Mouse (Mus musculus): ENCODE results near the gene Fgd4. TPM values are rescaled to one million over a fixed set of nuclear protein-coding genes. Genes with fewer than 3 reads are reported as not detected.
"Not testable (repeated sequence)": the region's sequence is repeated elsewhere in the genome, so short reads cannot be mapped to it uniquely, and the experiment has no call there.

Fgd4 gene
- polyA plus RNA-seq, 1 experiment = 15.5 TPM

- DNase-seq (ENCODE audit: low read depth) = peak; percentile 15
Observed at GRCm38 (mm10) chr16:16542956-16543441, 57.4 kb downstream of the Fgd4 start.

DNA sequence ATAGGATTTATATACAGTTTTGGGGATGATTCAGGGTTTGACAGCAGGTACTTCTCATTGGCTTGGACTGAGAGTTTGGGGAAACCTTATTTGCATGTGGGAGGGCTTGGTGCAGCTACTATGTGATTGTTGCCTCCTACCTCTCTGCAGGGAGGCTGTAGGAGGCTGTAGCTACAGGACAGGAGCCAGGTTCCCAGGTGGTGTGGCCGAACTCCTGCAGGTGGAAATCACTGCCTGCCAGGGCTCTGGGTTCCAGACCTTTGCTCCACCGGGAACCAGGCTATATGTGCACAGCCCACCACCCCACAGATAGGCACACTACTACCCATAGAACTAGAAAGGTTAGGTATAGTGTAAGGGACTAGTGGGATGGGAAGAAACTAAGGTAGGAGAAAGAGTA is 61.0 kb downstream of the Fgd4 start:
- DNase-seq (ENCODE audit: low read depth) = not testable (repeated sequence)

More at GRCm38 (mm10) chr16:16542956-16543441, 57.4 kb downstream of the Fgd4 start:
- TF ChIP-seq CTCF (IDR thresholded peaks at IDR 0.05; ENCODE audit: borderline replicate concordance, extremely low read depth, insufficient read depth, insufficient read length) (no peak), POLR2A (IDR thresholded peaks at IDR 0.05; ENCODE audit: borderline replicate concordance, extremely low read depth, insufficient read depth, insufficient read length, poor library complexity, severe bottlenecking) (no peak)

DNA sequence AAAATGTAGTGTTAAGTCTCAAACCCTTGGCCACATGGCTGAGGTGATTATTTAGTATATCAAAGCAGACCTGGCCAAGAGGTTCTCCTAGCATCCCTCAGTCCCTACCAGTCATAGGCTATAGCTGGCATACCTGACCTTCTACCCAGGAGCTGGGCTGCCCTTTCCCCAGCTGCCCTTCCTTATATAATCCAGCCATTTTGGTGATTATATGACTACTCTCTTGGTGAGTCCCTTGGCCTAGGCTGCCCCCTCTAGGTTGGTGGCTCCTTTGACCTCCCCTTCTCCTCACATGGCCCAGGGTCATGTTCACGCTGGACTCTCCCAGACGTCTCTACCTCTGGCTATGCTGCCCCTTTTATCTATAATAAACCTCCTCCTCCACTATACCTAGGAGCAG is 65.1 kb downstream of the Fgd4 start:
- no peak for DNase-seq (ENCODE audit: low read depth)
- no peak for TF ChIP-seq POLR2A (IDR thresholded peaks at IDR 0.05; ENCODE audit: borderline replicate concordance, extremely low read depth, insufficient read depth, insufficient read length, poor library complexity, severe bottlenecking)

DNA sequence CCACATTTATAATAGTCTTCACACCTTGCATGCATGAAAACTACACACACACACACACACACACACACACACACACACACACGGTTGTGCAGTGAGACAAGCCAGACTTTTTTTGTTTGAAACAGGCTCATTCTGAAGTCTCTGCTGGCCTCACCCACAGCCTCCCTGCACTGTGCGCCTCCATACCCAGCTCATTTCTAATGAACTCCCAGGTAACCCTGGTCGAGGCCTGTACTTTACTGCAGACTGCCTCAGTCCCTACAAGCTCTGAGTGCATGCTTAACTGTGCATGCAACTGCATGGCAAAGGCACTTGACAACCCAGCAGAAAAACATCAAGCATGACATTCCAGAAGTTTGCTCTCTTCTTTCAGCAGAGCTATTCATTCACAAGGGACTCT is 72.3 kb downstream of the Fgd4 start:
- DNase-seq (ENCODE audit: low read depth) = peak; percentile 17
- no peak for TF ChIP-seq POLR2A (IDR thresholded peaks at IDR 0.05; ENCODE audit: borderline replicate concordance, extremely low read depth, insufficient read depth, insufficient read length, poor library complexity, severe bottlenecking)
- no peak for TF ChIP-seq CTCF (IDR thresholded peaks at IDR 0.05; ENCODE audit: borderline replicate concordance, extremely low read depth, insufficient read depth, insufficient read length)

DNA sequence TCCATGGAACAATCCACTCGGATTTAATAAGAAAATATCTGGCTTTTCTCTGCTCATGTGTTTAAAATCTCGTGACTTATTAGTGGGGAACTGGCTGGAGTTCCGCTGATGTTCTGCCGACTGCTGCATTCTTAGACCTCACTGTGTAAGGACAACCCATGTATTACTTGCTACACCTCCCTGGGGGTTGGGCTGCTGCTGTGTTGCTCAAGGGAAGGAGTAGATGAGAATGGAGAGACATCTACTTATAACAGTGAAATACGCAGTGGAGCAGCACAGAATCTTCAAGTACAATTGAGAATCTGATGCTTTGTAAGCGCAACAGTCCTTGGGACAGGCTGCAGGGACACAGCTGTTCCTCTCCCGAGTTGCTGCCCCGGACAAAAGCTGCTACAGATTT is 73.1 kb downstream of the Fgd4 start:
- TF ChIP-seq CTCF (IDR thresholded peaks at IDR 0.05; ENCODE audit: borderline replicate concordance, extremely low read depth, insufficient read depth, insufficient read length) = no peak
- TF ChIP-seq POLR2A (IDR thresholded peaks at IDR 0.05; ENCODE audit: borderline replicate concordance, extremely low read depth, insufficient read depth, insufficient read length, poor library complexity, severe bottlenecking) = no peak

DNA sequence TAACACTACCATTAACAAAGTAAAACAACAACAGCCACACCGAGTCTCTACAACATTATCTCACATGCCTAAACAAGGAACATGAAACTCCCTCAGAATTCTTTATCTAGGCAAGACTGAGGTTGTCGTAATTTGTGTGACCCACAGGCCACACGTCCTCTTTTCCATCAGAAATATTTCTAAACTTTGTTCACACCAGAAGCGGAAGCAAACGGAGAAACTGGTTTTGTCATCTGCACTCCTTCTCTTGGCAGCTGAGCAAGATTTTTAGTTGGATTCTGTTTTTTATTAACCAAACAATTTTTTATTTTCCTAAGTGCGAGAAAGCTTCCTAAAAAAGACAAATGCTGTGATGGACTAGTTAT is 73.6 kb downstream of the Fgd4 start:
- TF ChIP-seq CTCF (IDR thresholded peaks at IDR 0.05; ENCODE audit: borderline replicate concordance, extremely low read depth, insufficient read depth, insufficient read length) = no peak
- DNase-seq (ENCODE audit: low read depth) = no peak

More for the DNA sequence above, 73.1 kb downstream of the Fgd4 start:
- peak; percentile 42 for DNase-seq (ENCODE audit: low read depth)

DNA sequence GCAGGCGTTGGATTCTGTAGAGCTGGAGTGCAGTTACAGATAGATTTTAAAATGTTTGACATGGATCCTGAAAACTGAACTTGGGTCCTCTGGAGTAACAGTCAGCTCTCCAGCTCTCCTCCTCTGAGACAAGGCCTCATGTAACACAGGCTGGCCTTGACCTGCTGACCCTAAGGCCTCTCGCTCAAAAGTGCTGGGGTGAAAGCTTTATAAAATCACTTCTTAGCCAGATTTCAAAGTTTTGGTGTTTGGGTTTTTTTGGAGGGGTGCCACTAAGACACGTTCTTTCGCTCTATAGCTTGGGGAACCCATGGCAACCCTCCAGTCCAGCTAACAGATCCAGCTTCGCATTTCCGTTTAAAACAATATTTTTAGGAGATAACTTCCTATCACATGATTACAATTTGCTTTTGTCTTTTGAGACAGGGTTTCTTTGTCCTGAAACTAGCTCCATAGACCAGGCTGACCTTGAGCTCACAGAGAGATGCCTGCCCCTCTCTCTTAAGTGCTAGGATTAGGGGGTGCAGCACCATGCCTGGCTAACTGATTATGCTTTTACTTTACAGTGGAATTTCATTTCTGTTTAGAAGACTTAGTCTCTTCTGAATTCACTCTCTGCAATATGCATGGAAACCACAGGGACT is 74.1 kb downstream of the Fgd4 start:
- TF ChIP-seq POLR2A (IDR thresholded peaks at IDR 0.05; ENCODE audit: borderline replicate concordance, extremely low read depth, insufficient read depth, insufficient read length, poor library complexity, severe bottlenecking) = no peak
- no peak for TF ChIP-seq CTCF (IDR thresholded peaks at IDR 0.05; ENCODE audit: borderline replicate concordance, extremely low read depth, insufficient read depth, insufficient read length)
- DNase-seq (ENCODE audit: low read depth) = peak; percentile 24

DNA sequence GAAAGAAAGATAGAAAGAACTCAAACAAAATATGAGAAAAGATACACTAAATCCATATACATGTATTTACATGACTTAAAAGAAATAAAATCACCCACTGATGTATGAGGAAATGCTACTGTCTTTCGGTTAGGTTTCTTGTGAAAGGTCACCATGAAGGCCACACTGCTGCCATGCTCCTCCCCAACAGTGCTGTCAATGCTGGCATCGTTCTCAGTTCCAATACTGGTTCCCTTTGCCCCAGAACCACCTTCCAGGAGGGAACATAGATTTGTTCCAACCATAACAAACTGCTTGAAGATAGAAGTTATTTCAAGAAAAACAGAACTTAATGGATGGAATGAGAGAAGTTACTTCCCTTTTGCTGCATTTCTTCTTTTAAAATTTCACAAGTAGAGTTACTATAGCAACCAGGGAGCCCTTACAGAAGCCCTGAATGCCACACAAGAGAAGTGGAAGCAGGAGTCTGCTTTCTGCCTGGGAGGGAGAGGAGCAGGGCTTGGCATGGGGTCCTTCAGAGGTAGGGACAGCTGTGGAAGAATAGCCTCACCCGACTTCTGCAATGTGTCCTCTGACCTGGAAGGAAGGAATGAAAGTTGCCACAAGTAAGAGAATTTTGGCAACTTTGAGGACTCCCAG is 75.0 kb downstream of the Fgd4 start:
- peak; percentile 5 for DNase-seq (ENCODE audit: low read depth)
- no peak for TF ChIP-seq POLR2A (IDR thresholded peaks at IDR 0.05; ENCODE audit: borderline replicate concordance, extremely low read depth, insufficient read depth, insufficient read length, poor library complexity, severe bottlenecking)

GRCm38 (mm10) chr16:16523632-16524031 is 76.7 kb downstream of the Fgd4 start:
- no peak for DNase-seq (ENCODE audit: low read depth)
- no peak for TF ChIP-seq CTCF (IDR thresholded peaks at IDR 0.05; ENCODE audit: borderline replicate concordance, extremely low read depth, insufficient read depth, insufficient read length)
- no peak for TF ChIP-seq POLR2A (IDR thresholded peaks at IDR 0.05; ENCODE audit: borderline replicate concordance, extremely low read depth, insufficient read depth, insufficient read length, poor library complexity, severe bottlenecking)

DNA sequence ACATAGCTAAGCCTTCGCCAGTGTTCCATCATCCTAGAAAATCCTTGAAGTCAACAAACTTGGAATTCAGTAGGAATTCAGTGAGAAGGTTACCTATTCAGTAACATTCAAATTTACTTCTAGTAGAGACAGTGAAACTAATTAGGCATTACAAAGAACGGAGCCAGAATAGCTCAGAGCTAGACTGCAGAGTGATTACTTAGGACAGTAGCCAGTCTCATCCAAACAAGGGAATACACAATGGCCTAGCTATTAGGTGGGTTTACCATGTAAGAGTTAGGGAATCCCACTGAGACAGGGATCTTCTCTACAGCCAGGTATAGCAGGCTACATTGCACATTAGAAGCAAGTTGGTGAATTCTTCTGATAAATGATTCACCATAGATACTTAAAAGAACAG is 77.5 kb downstream of the Fgd4 start:
- DNase-seq (ENCODE audit: low read depth) = not testable (repeated sequence)

DNA sequence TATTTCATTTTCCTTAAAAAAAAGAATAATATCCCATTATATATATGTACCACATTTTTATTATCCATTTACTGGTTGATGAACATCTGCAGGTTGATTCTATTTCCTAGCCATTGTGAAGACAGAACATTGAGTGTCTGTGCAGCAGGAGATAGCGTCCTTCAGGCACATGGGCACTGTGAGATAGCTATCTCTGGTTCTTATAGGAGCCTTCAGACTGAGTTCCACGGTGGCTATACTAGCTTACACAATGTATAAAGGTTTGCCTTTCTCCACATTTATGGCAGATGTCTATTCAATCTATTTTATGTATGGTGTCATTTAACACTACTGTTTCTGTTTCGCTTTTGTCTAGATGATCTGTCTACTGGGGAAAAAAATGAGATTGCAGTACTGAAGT is 98.9 kb downstream of the Fgd4 start:
- DNase-seq (ENCODE audit: low read depth) = no peak
- no peak for TF ChIP-seq POLR2A (IDR thresholded peaks at IDR 0.05; ENCODE audit: borderline replicate concordance, extremely low read depth, insufficient read depth, insufficient read length, poor library complexity, severe bottlenecking)
- no peak for TF ChIP-seq CTCF (IDR thresholded peaks at IDR 0.05; ENCODE audit: borderline replicate concordance, extremely low read depth, insufficient read depth, insufficient read length)

DNA sequence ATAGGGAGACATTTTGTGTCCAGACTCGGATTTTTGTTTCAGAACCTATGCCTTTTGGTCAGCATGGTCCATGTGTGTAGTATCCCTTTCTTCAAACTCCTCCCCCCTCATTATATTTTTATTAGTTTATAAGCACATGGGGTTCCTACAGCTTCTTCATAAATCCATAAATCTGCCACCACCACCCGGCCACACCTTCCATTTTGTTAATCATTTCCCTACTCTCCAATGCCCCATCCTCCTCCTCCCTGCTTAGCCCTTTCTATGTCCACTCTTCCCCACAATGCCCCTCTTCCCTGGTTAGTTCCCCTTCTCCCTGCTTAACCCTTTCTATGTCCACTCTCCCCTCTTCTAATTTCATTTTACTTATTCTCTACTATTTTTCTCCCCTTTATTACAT is 99.4 kb downstream of the Fgd4 start:
- TF ChIP-seq POLR2A (IDR thresholded peaks at IDR 0.05; ENCODE audit: borderline replicate concordance, extremely low read depth, insufficient read depth, insufficient read length, poor library complexity, severe bottlenecking) (no peak), CTCF (IDR thresholded peaks at IDR 0.05; ENCODE audit: borderline replicate concordance, extremely low read depth, insufficient read depth, insufficient read length) (no peak)

GRCm38 (mm10) chr16:16498798-16499197 is 101.6 kb downstream of the Fgd4 start:
- no peak for TF ChIP-seq POLR2A (IDR thresholded peaks at IDR 0.05; ENCODE audit: borderline replicate concordance, extremely low read depth, insufficient read depth, insufficient read length, poor library complexity, severe bottlenecking)
- no peak for TF ChIP-seq CTCF (IDR thresholded peaks at IDR 0.05; ENCODE audit: borderline replicate concordance, extremely low read depth, insufficient read depth, insufficient read length)
- DNase-seq (ENCODE audit: low read depth) = peak; percentile 61

More for the DNA sequence above, 99.4 kb downstream of the Fgd4 start:
- DNase-seq (ENCODE audit: low read depth) = no peak
